Mouse (Mus musculus) heart, adult 2 months (tissue): ENCODE data around the gene Tcta. TPM values are rescaled to one million over a fixed set of nuclear protein-coding genes. Genes with fewer than 3 reads are reported as not detected.

Experiments used
- DNase-seq, 2 experiments: peaks; one replicate each; pipeline ENCODE4 v3.0.0; 2021
- H3K27ac ChIP-seq: fragments of 200-600 bp; 2 replicates; pipeline ENCODE4 v1.8.1; 2022
- H3K27me3 ChIP-seq: fragments of 200-500 bp; 2 replicates; pipeline ENCODE4 v1.6.1; 2012; ENCODE audit warnings: mild to moderate bottlenecking, low read length, inconsistent platforms, mixed read lengths; ENCODE audit not compliant: control insufficient read depth, insufficient read depth
- H3K36me3 ChIP-seq: fragments of 200-500 bp; 2 replicates; pipeline ENCODE4 v1.6.1; 2012; ENCODE audit warnings: low read length, inconsistent platforms; ENCODE audit not compliant: control insufficient read depth, insufficient read depth
- H3K4me1 ChIP-seq: fragments of 200-500 bp; 2 replicates; pipeline ENCODE4 v1.6.1; 2011; ENCODE audit warnings: low read length; ENCODE audit not compliant: control insufficient read depth, insufficient read depth
- H3K4me3 ChIP-seq: fragments of 200-600 bp; 2 replicates; pipeline ENCODE4 v1.8.1; 2022
- H3K79me2 ChIP-seq: fragments of 200-500 bp; replicated peaks from 2 replicates; pipeline ENCODE4 v1.6.1; 2012; ENCODE audit warnings: mild to moderate bottlenecking, inconsistent platforms, low read length, moderate library complexity, mixed read lengths; ENCODE audit not compliant: control insufficient read depth, insufficient read depth
- H3K9ac ChIP-seq: fragments of 200-500 bp; 2 replicates; pipeline ENCODE4 v1.6.1; 2012; ENCODE audit warnings: low read depth, mild to moderate bottlenecking, control low read depth, inconsistent platforms, low read length, mixed read lengths
- CTCF ChIP-seq: fragments of 200-600 bp; IDR thresholded peaks from 2 replicates; pipeline ENCODE4 v1.8.1; 2022; ENCODE audit warnings: antibody characterized with exemption, mild to moderate bottlenecking, moderate library complexity
- EP300 ChIP-seq: fragments of 200-500 bp; IDR thresholded peaks from 2 replicates; pipeline ENCODE4 v1.6.1; 2011; ENCODE audit warnings: low read depth, low read length, control low read depth; ENCODE audit not compliant: insufficient read depth
- POLR2A ChIP-seq: fragments of 200-500 bp; IDR thresholded peaks from 2 replicates; pipeline ENCODE4 v1.6.1; 2011; ENCODE audit warnings: mild to moderate bottlenecking, low read depth, low read length, control low read depth; ENCODE audit not compliant: insufficient read depth
- WGBS: fragments of 180-500 bp; shearing (Covaris S2); methylation state at CpG from one replicate; pipeline ENCODE4 v1.1.7; 2018; 5-methylcytosine and 5-hydroxymethylcytosine counted together
- intact Hi-C: fragments of 180-260 bp; cut with DNase I; formaldehyde crosslinking; loops from one replicate; pipeline ENCODE4 v1.15.1; 2025
- polyA plus RNA-seq: library from polyadenylated mRNA; depleted of rRNA; stranded (reverse); fragments of >200 nt; gene quantifications from 2 replicates; pipeline ENCODE4 v1.2.3, GENCODE M21; 2012; rRNA removed
- total RNA-seq, 2 experiments: library from RNA; stranded (reverse); gene quantifications; 2 replicates each; pipeline ENCODE4 v1.2.3; 2021

The Tcta gene
- total and polyA plus RNA-seq, 3 experiments: 50.5 to 64.8 (median 52.8) TPM

- Histone ChIP-seq H3K36me3 (peaks cover 32% of the 10 kb centered on the region), H3K27ac (peak overlapping the region; percentile 36), H3K4me3 (no peak overlapping the region), H3K79me2 (peaks cover 11% of the 10 kb centered on the region), H3K27me3 (no peaks in the 10 kb centered on the region), H3K9ac (no peak overlapping the region; the same call in 1 of the 2 replicates), H3K4me1 (peaks cover 20% of the 10 kb centered on the region)
- no peak for DNase-seq
- WGBS: 55% methylated on average over 4 of the region's 4 CpGs
- TF ChIP-seq CTCF: no peak
- no peak for TF ChIP-seq POLR2A
- TF ChIP-seq EP300: no peak
- intact Hi-C loops: loop anchor here (5.0 kb wide), 2 partner anchors 38 to 58 kb away; no protein-coding TSS in a partner anchor
Measured at GRCm38 (mm10) chr9:108260526-108260925, 45.4 kb downstream of the Tcta start.

Other genes with a start within 250 kb of the Tcta start
- not detected for gene Mst1, start 225.7 kb downstream of the Tcta start, total RNA-seq
- 0.59 TPM in 1 of 2 replicates, not detected in the other for gene Mst1, start 225.7 kb downstream of the Tcta start, polyA plus RNA-seq
- 10 to 100 TPM; 79.3 to 86.7 TPM for gene Rnf123, start 222.8 kb downstream of the Tcta start, total RNA-seq
- 114 and 126 TPM in 2 replicates for gene Rnf123, start 222.8 kb downstream of the Tcta start, polyA plus RNA-seq
- 10 to 100 TPM; 37.6 to 39.3 TPM for gene Apeh, start 211.6 kb downstream of the Tcta start, total RNA-seq
- 58.0 and 92.7 TPM in 2 replicates for gene Apeh, start 211.6 kb downstream of the Tcta start, polyA plus RNA-seq
- under 1 TPM; 0.03 to 0.05 TPM for gene Bsn, start 115.8 kb downstream of the Tcta start, total RNA-seq
- 0.06 and 0.10 TPM in 2 replicates for gene Bsn, start 115.8 kb downstream of the Tcta start, polyA plus RNA-seq
- gene Dag1, start 42.2 kb downstream of the Tcta start, total RNA-seq: 100 to 1,000 TPM; 305 to 347 TPM
- gene Dag1, start 42.2 kb downstream of the Tcta start, polyA plus RNA-seq: 124 and 157 TPM in 2 replicates
- gene Nicn1, start 15.7 kb downstream of the Tcta start, total RNA-seq: 10 to 100 TPM; 21.0 to 21.5 TPM
- gene Nicn1, start 15.7 kb downstream of the Tcta start, polyA plus RNA-seq: 24.1 and 37.1 TPM in 2 replicates
- gene Amt, start 9.3 kb downstream of the Tcta start, total RNA-seq: 1 to 10 TPM; 4.0 to 4.6 TPM
- 4.8 and 9.2 TPM in 2 replicates for gene Amt, start 9.3 kb downstream of the Tcta start, polyA plus RNA-seq
- 100 to 1,000 TPM; 216 to 234 TPM for gene Rhoa, start within 50 bp of the Tcta start, total RNA-seq
- 110 and 266 TPM in 2 replicates for gene Rhoa, start within 50 bp of the Tcta start, polyA plus RNA-seq
- gene Gpx1, start 32.7 kb upstream of the Tcta start, total RNA-seq: 100 to 1,000 TPM in 1 of 2 experiments, 10 to 100 TPM in 1; 92.2 to 130 TPM
- 212 and 327 TPM in 2 replicates for gene Gpx1, start 32.7 kb upstream of the Tcta start, polyA plus RNA-seq
- gene Usp4, start 41.7 kb upstream of the Tcta start, total RNA-seq: 10 to 100 TPM; 66.1 to 74.8 TPM
- gene Usp4, start 41.7 kb upstream of the Tcta start, polyA plus RNA-seq: 52.7 and 68.6 TPM in 2 replicates
- under 1 TPM; 0.57 to 0.68 TPM for gene 1700102P08Rik, start 86.6 kb upstream of the Tcta start, total RNA-seq
- gene 1700102P08Rik, start 86.6 kb upstream of the Tcta start, polyA plus RNA-seq: 0.25 and 0.44 TPM in 2 replicates
- not detected for gene Ccdc36, start 122.3 kb upstream of the Tcta start, total RNA-seq
- gene Ccdc36, start 122.3 kb upstream of the Tcta start, polyA plus RNA-seq: not detected in 2 replicates
- gene BC048562, start 130.3 kb upstream of the Tcta start, total RNA-seq: not detected
- not detected in 2 replicates for gene BC048562, start 130.3 kb upstream of the Tcta start, polyA plus RNA-seq
- 10 to 100 TPM; 22.5 to 26.6 TPM for gene Ccdc71, start 154.4 kb upstream of the Tcta start, total RNA-seq
- 14.7 and 16.7 TPM in 2 replicates for gene Ccdc71, start 154.4 kb upstream of the Tcta start, polyA plus RNA-seq
- gene Klhdc8b, start 155.4 kb upstream of the Tcta start, total RNA-seq: 1 to 10 TPM; 4.9 to 5.8 TPM
- 21.5 and 26.6 TPM in 2 replicates for gene Klhdc8b, start 155.4 kb upstream of the Tcta start, polyA plus RNA-seq
- 100 to 1,000 TPM; 326 to 360 TPM for gene Lamb2, start 173.6 kb upstream of the Tcta start, total RNA-seq
- gene Lamb2, start 173.6 kb upstream of the Tcta start, polyA plus RNA-seq: 272 and 392 TPM in 2 replicates
- 10 to 100 TPM; 83.2 to 91.9 TPM for gene Usp19, start 184.4 kb upstream of the Tcta start, total RNA-seq
- 110 and 147 TPM in 2 replicates for gene Usp19, start 184.4 kb upstream of the Tcta start, polyA plus RNA-seq
- gene Qars, start 201.5 kb upstream of the Tcta start, total RNA-seq: 10 to 100 TPM; 68.4 to 76.3 TPM
- 108 and 173 TPM in 2 replicates for gene Qars, start 201.5 kb upstream of the Tcta start, polyA plus RNA-seq
- 10 to 100 TPM; 57.8 to 64.2 TPM for gene Qrich1, start 210.6 kb upstream of the Tcta start, total RNA-seq
- 55.6 and 70.1 TPM in 2 replicates for gene Qrich1, start 210.6 kb upstream of the Tcta start, polyA plus RNA-seq